8 mouse cellular contexts compared by ENCODE assay signal in the genomic region with DNA sequence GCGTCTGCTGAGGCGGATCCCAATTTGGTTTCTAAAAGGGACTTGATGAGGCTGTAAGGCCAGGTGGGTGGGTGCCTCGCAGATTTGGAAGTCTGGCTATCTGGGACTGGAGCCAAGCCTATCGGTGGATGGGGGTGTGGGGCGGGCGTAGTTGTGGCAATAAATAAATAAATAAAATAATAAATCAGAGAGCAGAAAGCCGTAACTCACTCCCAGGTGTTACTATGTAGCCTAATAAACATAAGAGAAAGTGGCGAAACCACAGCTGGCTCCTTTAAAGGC. TPM values are rescaled to one million over a fixed set of nuclear protein-coding genes. Genes with fewer than 3 reads are reported as not detected.
DNase-seq lines count a peak whose midpoint lies in the region; ATAC-seq and TF ChIP-seq lines count a peak whose summit lies in the region.

No protein-coding gene starts in this region.

- peak overlapping the region; percentile 65 for H3K4me2 ChIP-seq in lung, embryonic 14.5 days
- H3K4me2 ChIP-seq in limb, embryonic 11.5 days (ENCODE audit: low read depth, severe bottlenecking): peak overlapping the region; percentile 91
- peak overlapping the region; percentile 58 for H3K4me2 ChIP-seq in neural tube, embryonic 13.5 days

- peak overlapping the region; percentile 56 for H3K9ac ChIP-seq in lung, embryonic 14.5 days
- no peak overlapping the region; the same call in 1 of the 2 replicates for H3K9ac ChIP-seq in limb, embryonic 11.5 days (ENCODE audit: low read length)
- peak overlapping the region; percentile 22; the same call in 1 of the 2 replicates for H3K9ac ChIP-seq in neural tube, embryonic 13.5 days

- H3K9me3 ChIP-seq in lung, embryonic 14.5 days (ENCODE audit: low read depth, low read length): no peaks in the 10 kb centered on the region
- H3K9me3 ChIP-seq in erythroblast, embryonic 14.5 days (ENCODE audit: control insufficient read depth, low read length): no peaks in the 10 kb centered on the region
- no peaks in the 10 kb centered on the region for H3K9me3 ChIP-seq in limb, embryonic 11.5 days (ENCODE audit: control insufficient read depth, low read length)
- no peaks in the 10 kb centered on the region for H3K9me3 ChIP-seq in neural tube, embryonic 13.5 days

- no peak for DNase-seq in lung, embryonic 14.5 days
- no peak for DNase-seq in lung, postnatal 4 days
- no peak for DNase-seq in limb, embryonic 11.5 days (ENCODE audit: low spot score)
- no peak for DNase-seq in adrenal gland, postnatal 14 days
- DNase-seq in right cerebral cortex, postnatal 25 days: no peak
- DNase-seq in frontal cortex, postnatal 36 days (ENCODE audit: low spot score in 2 of 2): no peak

- peaks cover 20% of the 10 kb centered on the region for H3K36me3 ChIP-seq in lung, embryonic 14.5 days (ENCODE audit: insufficient read depth)
- H3K36me3 ChIP-seq in erythroblast, embryonic 14.5 days (ENCODE audit: control insufficient read depth): peaks cover 20% of the 10 kb centered on the region
- H3K36me3 ChIP-seq in limb, embryonic 11.5 days (ENCODE audit: control insufficient read depth, insufficient read depth, low read length): peaks cover 5% of the 10 kb centered on the region; the same call in 1 of the 2 replicates
- peaks cover 23% of the 10 kb centered on the region for H3K36me3 ChIP-seq in neural tube, embryonic 13.5 days

- no peak overlapping the region for H3K27ac ChIP-seq in lung, embryonic 14.5 days (ENCODE audit: low read depth)
- H3K27ac ChIP-seq in limb, embryonic 11.5 days (replicated peaks; ENCODE audit: low read depth, low read length): no peak overlapping the region
- no peak overlapping the region for H3K27ac ChIP-seq in neural tube, embryonic 13.5 days (replicated peaks)

- ATAC-seq in lung, embryonic 14.5 days (ENCODE audit: insufficient read depth): no peak
- no peak; the same call in 1 of the 2 replicates for ATAC-seq in limb, embryonic 11.5 days (ENCODE audit: insufficient number of reproducible peaks, low FRiP score, low TSS enrichment, low read depth)
- no peak for ATAC-seq in neural tube, embryonic 13.5 days (ENCODE audit: low read depth)

- no peak for TF ChIP-seq CTCF in lung, embryonic 14.5 days (IDR thresholded peaks at IDR 0.05; ENCODE audit: low read depth)

- 13% methylated on average over 8 of the region's 8 CpGs for WGBS in lung, embryonic 14.5 days
- 6% methylated on average over 8 of the region's 8 CpGs for WGBS in limb, embryonic 11.5 days
- WGBS in neural tube, embryonic 13.5 days: 7% methylated on average over 8 of the region's 8 CpGs

- no peaks in the 10 kb centered on the region; the same call in 1 of the 2 replicates for H3K27me3 ChIP-seq in lung, embryonic 14.5 days (ENCODE audit: insufficient read depth, low read length)
- H3K27me3 ChIP-seq in erythroblast, embryonic 14.5 days (ENCODE audit: control insufficient read depth): peaks cover 25% of the 10 kb centered on the region
- H3K27me3 ChIP-seq in limb, embryonic 11.5 days (ENCODE audit: control insufficient read depth, insufficient read depth, low read length): no peaks in the 10 kb centered on the region
- peaks cover 41% of the 10 kb centered on the region for H3K27me3 ChIP-seq in neural tube, embryonic 13.5 days

- H3K4me1 ChIP-seq in lung, embryonic 14.5 days (ENCODE audit: insufficient read depth): peaks cover 4% of the 10 kb centered on the region
- peaks cover 30% of the 10 kb centered on the region for H3K4me1 ChIP-seq in erythroblast, embryonic 14.5 days (ENCODE audit: control insufficient read depth)
- H3K4me1 ChIP-seq in limb, embryonic 11.5 days (ENCODE audit: control insufficient read depth, insufficient read depth, low read length): 0 out of 2 replicates have a peak, but pooled peaks cover 5% of the 10 kb centered on the region
- H3K4me1 ChIP-seq in neural tube, embryonic 13.5 days (replicated peaks): peaks cover 20% of the 10 kb centered on the region

- peak overlapping the region; percentile 42 for H3K4me3 ChIP-seq in lung, embryonic 14.5 days (ENCODE audit: low read depth, low read length)
- peak overlapping the region; percentile 65 for H3K4me3 ChIP-seq in erythroblast, embryonic 14.5 days (replicated peaks)
- peak overlapping the region; percentile 35; the same call in 1 of the 2 replicates for H3K4me3 ChIP-seq in limb, embryonic 11.5 days (ENCODE audit: low read depth, low read length)
- H3K4me3 ChIP-seq in neural tube, embryonic 13.5 days: peak overlapping the region; percentile 33

RNA-seq across cellular contexts. Expression of gene Ell3, which starts 1.1 kb away (rescaled TPM):
- polyA plus RNA-seq in lung, embryonic 14.5 days (2014; fragmentation: Nextera tagmentation; extraction: Ambion mirVana): 9.0 and 10.4 TPM in 2 replicates
- not detected in 2 replicates for polyA plus RNA-seq in erythroblast, embryonic 14.5 days (2012)
- 9.6 and 9.7 TPM in 2 replicates for polyA plus RNA-seq in limb, embryonic 11.5 days (2014; fragmentation: Nextera tagmentation; extraction: Ambion mirVana)
- 2.6 TPM in 2 replicates for polyA plus RNA-seq in neural tube, embryonic 13.5 days (2015; fragmentation: Nextera tagmentation; extraction: Ambion mirVana)
- 0.26 and 0.94 TPM in 2 replicates for total RNA-seq in adrenal gland, postnatal 14 days (2021)

RNA-seq across cellular contexts. Expression of gene Serf2, which starts 6.0 kb away (rescaled TPM):
- polyA plus RNA-seq in lung, embryonic 14.5 days (2014; fragmentation: Nextera tagmentation; extraction: Ambion mirVana): 488 and 525 TPM in 2 replicates
- 65.1 and 75.3 TPM in 2 replicates for polyA plus RNA-seq in erythroblast, embryonic 14.5 days (2012)
- polyA plus RNA-seq in limb, embryonic 11.5 days (2014; fragmentation: Nextera tagmentation; extraction: Ambion mirVana): 538 and 540 TPM in 2 replicates
- 393 and 478 TPM in 2 replicates for polyA plus RNA-seq in neural tube, embryonic 13.5 days (2015; fragmentation: Nextera tagmentation; extraction: Ambion mirVana)
- 386 and 388 TPM in 2 replicates for total RNA-seq in adrenal gland, postnatal 14 days (2021)

RNA-seq across cellular contexts. Expression of gene Hypk, which starts 10.1 kb away (rescaled TPM):
- polyA plus RNA-seq in lung, embryonic 14.5 days (2014; fragmentation: Nextera tagmentation; extraction: Ambion mirVana): 87.4 and 97.0 TPM in 2 replicates
- 0.17 and 0.52 TPM in 2 replicates for polyA plus RNA-seq in erythroblast, embryonic 14.5 days (2012)
- polyA plus RNA-seq in limb, embryonic 11.5 days (2014; fragmentation: Nextera tagmentation; extraction: Ambion mirVana): 122 and 124 TPM in 2 replicates
- polyA plus RNA-seq in neural tube, embryonic 13.5 days (2015; fragmentation: Nextera tagmentation; extraction: Ambion mirVana): 113 and 132 TPM in 2 replicates
- total RNA-seq in adrenal gland, postnatal 14 days (2021): 41.8 and 48.5 TPM in 2 replicates

RNA-seq across cellular contexts. Expression of gene Serinc4, which starts 13.6 kb away (rescaled TPM):
- polyA plus RNA-seq in lung, embryonic 14.5 days (2014; fragmentation: Nextera tagmentation; extraction: Ambion mirVana): 0.47 TPM in 1 of 2 replicates, not detected in the other
- 0.04 TPM in 1 of 2 replicates, not detected in the other for polyA plus RNA-seq in erythroblast, embryonic 14.5 days (2012)
- 0.12 and 0.37 TPM in 2 replicates for polyA plus RNA-seq in limb, embryonic 11.5 days (2014; fragmentation: Nextera tagmentation; extraction: Ambion mirVana)
- polyA plus RNA-seq in neural tube, embryonic 13.5 days (2015; fragmentation: Nextera tagmentation; extraction: Ambion mirVana): 1.1 and 1.4 TPM in 2 replicates
- 0.53 TPM in 1 of 2 replicates, not detected in the other for total RNA-seq in adrenal gland, postnatal 14 days (2021)

RNA-seq across cellular contexts. Expression of gene Catsper2, which starts 29.4 kb away (rescaled TPM):
- polyA plus RNA-seq in lung, embryonic 14.5 days (2014; fragmentation: Nextera tagmentation; extraction: Ambion mirVana): 2.0 and 2.6 TPM in 2 replicates
- not detected in 2 replicates for polyA plus RNA-seq in erythroblast, embryonic 14.5 days (2012)
- 1.7 and 2.0 TPM in 2 replicates for polyA plus RNA-seq in limb, embryonic 11.5 days (2014; fragmentation: Nextera tagmentation; extraction: Ambion mirVana)
- 3.5 and 4.8 TPM in 2 replicates for polyA plus RNA-seq in neural tube, embryonic 13.5 days (2015; fragmentation: Nextera tagmentation; extraction: Ambion mirVana)
- total RNA-seq in adrenal gland, postnatal 14 days (2021): 3.5 and 3.6 TPM in 2 replicates

Comparison
In these comparisons a context has a peak if more than half of its experiments do, and no peak if none do; other contexts are left out.
1. RNA of gene Hypk, which starts 10.1 kb away (polyA plus RNA-seq): 113 to 132 TPM in neural tube, embryonic 13.5 days, 122 to 124 TPM in limb, embryonic 11.5 days and 87.4 to 97.0 TPM in lung, embryonic 14.5 days; 0.17 to 0.52 TPM in erythroblast, embryonic 14.5 days; every median in the first group is over 10 times any median in the second.
2. Peak in every context shown above with its lines, with median percentiles within 50 percentile points of each other: H3K4me2 ChIP-seq and H3K4me3 ChIP-seq.